Mouse (Mus musculus) ES-E14 (cell line): Measurements from ENCODE around the gene Mfge8. TPM values are rescaled to one million over a fixed set of nuclear protein-coding genes. Genes with fewer than 3 reads are reported as not detected.

ENCODE experiments used
- DNase-seq: peaks from one replicate; pipeline ENCODE4 v3.0.0-alpha.2; 2013; ENCODE audit warnings: low read depth, low spot score
- H3K27ac ChIP-seq: 2 replicates; pipeline ENCODE4 v1.5.1; 2012; ENCODE audit warnings: low read depth, mild to moderate bottlenecking, low read length, moderate library complexity, mixed read lengths; ENCODE audit not compliant: poor library complexity, insufficient read depth, severe bottlenecking
- H3K36me3 ChIP-seq: 2 replicates; pipeline ENCODE4 v1.6.1; 2012; ENCODE audit warnings: mild to moderate bottlenecking, low read length, moderate library complexity, mixed read lengths; ENCODE audit not compliant: control insufficient read depth, poor library complexity, insufficient read depth, severe bottlenecking
- H3K4me1 ChIP-seq, 2 experiments: fragments of 150-350 bp in 1 of 2; sonication (generic) in 1 of 2; 2 replicates each; pipeline ENCODE4 v1.6.1; 2012; ENCODE audit warnings: low read length in 2 of 2, mild to moderate bottlenecking in 1 of 2, mixed read lengths in 1 of 2; ENCODE audit not compliant: control insufficient read depth in 2 of 2, insufficient read depth in 2 of 2, poor library complexity in 1 of 2
- H3K4me3 ChIP-seq, 2 experiments: fragments of 150-350 bp in 1 of 2; sonication (generic) in 1 of 2; 2 replicates each; pipeline ENCODE4 v1.5.1; 2012; ENCODE audit warnings: low read length in 2 of 2, low read depth in 1 of 2, mild to moderate bottlenecking in 1 of 2, mixed read lengths in 1 of 2; ENCODE audit not compliant: insufficient read depth in 1 of 2, poor library complexity in 1 of 2, severe bottlenecking in 1 of 2
- H3K9ac ChIP-seq: 2 replicates; pipeline ENCODE4 v1.6.1; 2012; ENCODE audit warnings: low read depth, mild to moderate bottlenecking, low read length, mixed read lengths; ENCODE audit not compliant: poor library complexity, insufficient read depth, severe bottlenecking
- H3K9me3 ChIP-seq: fragments of 150-350 bp; sonication (generic); 2 replicates; pipeline ENCODE4 v1.6.1; 2012; ENCODE audit warnings: low read depth, mild to moderate bottlenecking, low read length; ENCODE audit not compliant: control insufficient read depth, insufficient read depth
- CHD2 ChIP-seq: IDR thresholded peaks from 2 replicates; pipeline ENCODE4 v1.6.1; 2014; ENCODE audit warnings: mild to moderate bottlenecking, low read depth, low read length, inconsistent platforms
- HCFC1 ChIP-seq: IDR thresholded peaks from 2 replicates; pipeline ENCODE4 v1.6.1; 2012; ENCODE audit warnings: low read length, inconsistent platforms, borderline replicate concordance; ENCODE audit not compliant: insufficient read depth
- MAFK ChIP-seq: IDR thresholded peaks from 2 replicates; pipeline ENCODE4 v1.6.1; 2014; ENCODE audit warnings: mild to moderate bottlenecking, low read depth, low read length, inconsistent platforms; ENCODE audit not compliant: insufficient read depth
- ZC3H11A ChIP-seq: IDR thresholded peaks from 2 replicates; pipeline ENCODE4 v1.6.1; 2012; ENCODE audit warnings: low read depth, mild to moderate bottlenecking, inconsistent platforms, low read length, borderline replicate concordance
- ZNF384 ChIP-seq: IDR thresholded peaks from 2 replicates; pipeline ENCODE4 v1.6.1; 2012; ENCODE audit warnings: low read depth, low read length, inconsistent platforms
- in situ Hi-C, 2 experiments: fragments of 600-800 bp; cut with MboI; formaldehyde crosslinking; loops; one replicate each; pipeline ENCODE4 v1.15.1; 2025; ENCODE audit warnings: low sequenced_read_pairs in 2 of 2, inconsistent platforms in 1 of 2; ENCODE audit not compliant: unreplicated experiment in 2 of 2
- total RNA-seq: library from RNA; depleted of rRNA; stranded (reverse); fragments of 300-350 nt; gene quantifications from 2 replicates; pipeline ENCODE4 v1.2.3, GENCODE M21; 2012; rRNA removed

Gene Mfge8
- total RNA-seq, 1 experiment = 412 TPM

- in situ Hi-C loops = no loop called here
- Histone ChIP-seq H3K4me1 (peaks cover 0 to 5% of the 10 kb centered on the region in 2 experiments; a peak in 1 of 4 replicates), H3K36me3 (no peaks in the 10 kb centered on the region), H3K9me3 (no peaks in the 10 kb centered on the region), H3K9ac (no peak overlapping the region), H3K27ac (no peak overlapping the region), H3K4me3 (no peak overlapping the region)
- TF ChIP-seq MAFK (no peak), ZC3H11A (no peak), ZNF384 (no peak), CHD2 (no peak), HCFC1 (no peak)
- no peak for DNase-seq
These were observed 25.4 kb downstream of the Mfge8 start for GRCm38 (mm10) chr7:79123465-79123864.

GRCm38 (mm10) chr7:79113848-79114247, 35.0 kb downstream of the Mfge8 start:
- no peaks in the 10 kb centered on the region for H3K36me3 ChIP-seq
- no peaks in the 10 kb centered on the region for H3K9me3 ChIP-seq
- H3K4me1 ChIP-seq = no peaks in the 10 kb centered on the region
- no peak overlapping the region for H3K4me3 ChIP-seq
- DNase-seq = no peak
- no peak overlapping the region for H3K27ac ChIP-seq
- no peak overlapping the region for H3K9ac ChIP-seq
- in situ Hi-C loops = no loop called here
- no peak for TF ChIP-seq ZC3H11A
- TF ChIP-seq MAFK = no peak
- no peak for TF ChIP-seq ZNF384
- TF ChIP-seq CHD2 = no peak

GRCm38 (mm10) chr7:79096492-79096891, 52.4 kb downstream of the Mfge8 start:
- DNase-seq = no peak
- H3K36me3 ChIP-seq = no peaks in the 10 kb centered on the region
- H3K27ac ChIP-seq = no peak overlapping the region
- H3K4me3 ChIP-seq = no peak overlapping the region
- H3K4me1 ChIP-seq = no peaks in the 10 kb centered on the region
- TF ChIP-seq ZNF384 = no peak
- TF ChIP-seq MAFK = no peak
- no peak for TF ChIP-seq HCFC1
- no peak for TF ChIP-seq ZC3H11A
- no peak for TF ChIP-seq CHD2
- in situ Hi-C loops = no loop called here
- H3K9ac ChIP-seq = no peak overlapping the region
- no peaks in the 10 kb centered on the region for H3K9me3 ChIP-seq

- in situ Hi-C loops = no loop called here
- Histone ChIP-seq H3K4me1 (no peaks in the 10 kb centered on the region; a peak in 1 of 4 replicates), H3K9ac (peak overlapping the region; percentile 60; the same call in 1 of the 2 replicates), H3K27ac (no peak overlapping the region), H3K36me3 (no peaks in the 10 kb centered on the region), H3K4me3 (peak overlapping the region; percentile 57 to 75; a peak in 3 of 4 replicates), H3K9me3 (peaks cover 1% of the 10 kb centered on the region; the same call in 1 of the 2 replicates)
- peak; percentile 30 for DNase-seq
- no peak for TF ChIP-seq ZNF384
- no peak for TF ChIP-seq CHD2
- TF ChIP-seq HCFC1 = no peak
- no peak for TF ChIP-seq ZC3H11A
- TF ChIP-seq MAFK = no peak
These were observed 59.7 kb downstream of the Mfge8 start for GRCm38 (mm10) chr7:79089111-79089510.

Other genes with a start within 250 kb of the Mfge8 start
- gene Isg20, start 235.6 kb downstream of the Mfge8 start, total RNA-seq = 1.6 and 3.2 TPM in 2 replicates
- 4.9 and 5.2 TPM in 2 replicates for gene Acan, start 95.6 kb downstream of the Mfge8 start, total RNA-seq
- 6.5 and 17.2 TPM in 2 replicates for gene Hapln3, start 18.0 kb downstream of the Mfge8 start, total RNA-seq
- gene Abhd2, start 124.1 kb upstream of the Mfge8 start, total RNA-seq = 58.9 and 61.9 TPM in 2 replicates
- gene Rlbp1, start 238.0 kb upstream of the Mfge8 start, total RNA-seq = 5.9 and 8.1 TPM in 2 replicates
- 31.9 and 33.0 TPM in 2 replicates for gene Fanci, start 242.9 kb upstream of the Mfge8 start, total RNA-seq